Mouse (Mus musculus): ENCODE data around the gene Rwdd2b.
A peak's percentile ranks its signal among the peaks of the same experiment; 100 is the strongest.

Rwdd2b gene

GRCm38 (mm10) chr16:87440184-87440686 lies at the start of gene Rwdd2b:
TSS of gene Rwdd2b (minus strand) at chr16:87440573.
- peak; percentile 92 for DNase-seq (ENCODE audit: low read depth, low spot score)

DNA sequence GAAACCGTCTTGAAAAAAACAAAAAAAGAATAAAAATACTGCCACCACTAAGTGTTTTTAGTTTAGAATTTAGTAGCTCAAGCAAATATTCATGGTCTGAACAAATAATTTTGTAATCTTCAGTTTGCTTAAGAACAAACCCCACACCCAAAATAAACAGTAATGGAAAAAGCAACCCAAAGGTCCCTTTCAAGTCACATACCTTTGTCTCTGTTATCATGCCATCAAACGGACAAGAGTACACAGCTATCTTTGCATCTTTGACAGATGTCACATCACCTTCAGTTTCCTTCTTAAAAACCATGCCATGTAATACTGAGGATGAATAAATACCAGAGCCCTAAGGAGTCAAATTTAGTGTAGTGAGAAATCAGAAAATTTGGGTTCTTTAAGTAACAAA lies 48.2 kb upstream of the Rwdd2b start:
- DNase-seq (ENCODE audit: low read depth, low spot score) = no peak

- DNase-seq (ENCODE audit: low read depth, low spot score) = no peak
These were observed 46.4 kb upstream of the Rwdd2b start for GRCm38 (mm10) chr16:87486739-87487138.

DNA sequence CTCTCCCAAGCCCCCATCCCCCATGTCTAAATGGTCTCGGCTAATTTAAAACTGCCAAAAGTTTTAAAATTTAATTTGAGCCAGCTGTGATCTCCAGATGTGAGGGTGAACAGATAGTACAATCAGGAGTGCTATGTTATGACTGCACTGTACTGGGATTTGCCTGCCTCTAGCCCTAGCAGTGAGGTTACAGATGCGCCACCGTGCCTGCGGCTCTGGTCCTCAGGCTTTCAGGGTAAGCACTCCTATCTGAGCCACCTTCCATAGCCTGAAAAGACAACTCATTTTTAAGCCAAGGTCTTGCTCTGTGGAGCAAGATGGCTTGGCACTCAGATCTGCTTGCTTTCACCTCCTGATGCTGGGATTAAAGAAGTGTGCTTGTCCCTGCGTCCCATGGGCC lies 44.0 kb upstream of the Rwdd2b start:
- DNase-seq (ENCODE audit: low read depth, low spot score) = no peak

DNA sequence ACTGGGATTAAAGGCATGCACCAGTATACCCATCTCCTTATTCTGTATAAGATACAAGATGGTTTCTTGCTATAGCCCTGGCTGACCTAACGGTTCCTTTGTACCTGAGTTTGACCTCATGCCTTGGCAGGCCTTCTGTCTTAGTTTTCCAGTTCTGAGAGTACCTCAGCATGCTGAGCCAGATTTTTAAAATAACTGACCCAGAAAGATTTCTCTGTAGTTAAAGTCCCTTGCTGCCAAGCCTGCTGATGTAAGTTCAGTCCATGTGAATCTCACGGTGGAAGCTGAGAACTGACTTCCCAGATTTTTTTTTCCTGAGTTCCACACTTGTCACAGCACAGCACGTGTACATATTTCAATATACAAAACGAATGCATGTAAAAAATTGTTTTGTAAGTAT lies 30.2 kb upstream of the Rwdd2b start:
- DNase-seq (ENCODE audit: low read depth, low spot score) = no peak

- no peak for DNase-seq (ENCODE audit: low read depth, low spot score)
These were observed 18.4 kb upstream of the Rwdd2b start for GRCm38 (mm10) chr16:87458752-87459151.

- DNase-seq (ENCODE audit: low read depth, low spot score) = peak; percentile 24
These were observed 14.8 kb upstream of the Rwdd2b start for GRCm38 (mm10) chr16:87455180-87455611.

- DNase-seq (ENCODE audit: low read depth, low spot score) = peak; percentile 87
These were observed 14.2 kb upstream of the Rwdd2b start, which contains the start of gene Usp16 for GRCm38 (mm10) chr16:87454419-87455179. TSS of gene Usp16 (plus strand) at chr16:87454703.

DNA sequence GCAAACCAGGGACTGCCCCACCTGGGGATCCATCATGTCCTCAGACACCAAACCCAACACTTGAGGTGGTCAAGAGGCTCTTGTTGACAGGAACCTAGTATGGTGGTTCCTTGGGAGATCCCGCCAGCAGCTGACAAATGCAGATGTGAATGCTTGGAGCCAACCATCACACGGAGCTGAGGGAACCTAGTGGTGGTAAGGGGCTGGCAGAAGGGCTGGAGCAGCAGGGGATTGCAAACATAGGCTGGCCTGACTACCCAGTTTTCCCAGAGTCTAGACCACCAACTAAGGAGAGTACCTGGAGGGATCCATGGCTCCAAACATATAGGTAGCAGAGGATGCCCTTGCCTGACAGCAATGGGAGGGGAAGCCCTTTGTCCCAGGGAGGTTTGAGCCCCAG lies 12.9 kb upstream of the Rwdd2b start:
- DNase-seq (ENCODE audit: low read depth, low spot score) = no peak

- DNase-seq (ENCODE audit: low read depth, low spot score) = no peak
These were observed 5.2 kb upstream of the Rwdd2b start for GRCm38 (mm10) chr16:87445528-87445927.

GRCm38 (mm10) chr16:87445110-87445509 lies 4.7 kb upstream of the Rwdd2b start:
- DNase-seq (ENCODE audit: low read depth, low spot score) = no peak

DNA sequence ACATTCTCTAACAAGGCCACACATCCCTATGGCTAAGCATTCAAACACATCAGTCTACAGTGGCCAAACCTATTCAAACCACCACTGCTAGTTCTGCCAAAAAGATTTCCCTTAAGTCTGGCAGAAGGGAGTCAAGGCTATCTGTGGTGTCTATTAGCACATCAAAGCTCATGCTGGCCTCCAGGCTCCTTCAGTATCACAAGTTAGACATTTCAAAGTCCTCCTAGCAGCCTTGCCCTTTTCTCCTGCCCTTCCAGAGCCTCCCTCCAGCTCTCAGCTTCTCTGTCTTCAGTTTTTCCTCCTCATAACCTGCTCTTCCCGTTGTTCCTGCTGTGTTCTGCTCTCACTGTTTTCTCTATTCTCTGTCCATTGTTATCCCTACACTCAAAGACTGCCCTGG lies 3.7 kb upstream of the Rwdd2b start:
- no peak for DNase-seq (ENCODE audit: low read depth, low spot score)

GRCm38 (mm10) chr16:87443245-87443644 lies 2.9 kb upstream of the Rwdd2b start:
- DNase-seq (ENCODE audit: low read depth, low spot score) = no peak

DNA sequence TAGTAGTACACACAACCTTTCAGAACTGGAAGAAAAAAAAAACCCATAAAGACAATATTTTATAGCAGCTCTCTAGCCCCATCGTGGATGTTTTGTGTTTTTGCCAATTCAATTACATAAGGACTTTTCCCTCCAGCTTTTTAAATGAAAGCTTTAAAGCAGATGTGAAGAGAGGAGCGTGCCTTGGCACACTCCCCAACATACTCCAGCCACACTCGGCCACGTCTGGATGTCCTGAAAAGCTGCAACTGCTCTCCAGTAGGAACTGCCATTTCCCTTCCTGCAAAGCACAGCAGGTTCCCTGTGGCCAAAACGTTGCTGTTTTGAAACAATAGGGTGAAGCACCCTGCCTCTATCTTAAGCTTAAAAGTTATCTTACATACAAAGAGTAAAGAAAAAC lies 1.9 kb upstream of the Rwdd2b start:
- DNase-seq (ENCODE audit: low read depth, low spot score) = no peak

DNA sequence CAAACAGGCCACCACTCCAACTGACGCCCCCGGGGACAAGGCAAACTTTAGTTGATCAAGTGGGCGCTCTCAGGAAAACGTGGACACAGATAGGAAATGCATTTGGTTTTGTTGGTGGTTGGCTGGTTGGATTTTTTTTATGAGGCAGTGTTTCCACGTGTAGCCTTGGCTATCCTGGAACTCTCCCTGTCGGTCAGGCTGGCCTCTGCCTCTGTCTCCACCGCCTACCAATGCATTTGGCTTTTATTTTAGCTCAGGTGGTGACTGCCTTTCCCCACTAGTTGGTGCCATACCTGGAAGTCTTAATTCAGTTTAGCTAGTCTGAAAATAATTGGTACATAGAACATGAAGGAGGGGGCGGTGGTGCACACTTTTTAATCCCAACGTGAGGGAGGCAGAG lies 716 bp upstream of the Rwdd2b start:
- no peak for DNase-seq (ENCODE audit: low read depth, low spot score)

DNA sequence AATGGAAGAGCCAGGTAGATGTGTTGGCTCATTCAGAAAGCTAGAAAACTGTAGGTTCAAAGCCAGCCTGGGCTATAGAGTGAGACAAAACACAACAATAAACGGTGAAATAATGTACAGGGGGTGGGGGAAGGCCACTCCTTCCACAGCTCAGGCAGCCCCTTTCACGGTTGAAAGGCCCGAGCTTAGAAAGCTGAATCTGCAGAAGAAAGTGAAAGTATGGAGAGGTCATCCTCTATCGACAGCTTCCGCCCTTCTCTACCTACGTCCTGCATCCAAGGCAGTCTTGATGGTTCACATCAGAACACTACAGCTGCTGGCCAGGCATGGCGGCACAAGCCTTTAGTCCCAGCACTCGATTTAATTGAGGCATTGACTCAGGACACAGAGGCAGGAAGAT lies 1.7 kb downstream of the Rwdd2b start:
- DNase-seq (ENCODE audit: low read depth, low spot score) = no peak

GRCm38 (mm10) chr16:87437096-87437495 lies 3.3 kb downstream of the Rwdd2b start:
- DNase-seq (ENCODE audit: low read depth, low spot score) = no peak

DNA sequence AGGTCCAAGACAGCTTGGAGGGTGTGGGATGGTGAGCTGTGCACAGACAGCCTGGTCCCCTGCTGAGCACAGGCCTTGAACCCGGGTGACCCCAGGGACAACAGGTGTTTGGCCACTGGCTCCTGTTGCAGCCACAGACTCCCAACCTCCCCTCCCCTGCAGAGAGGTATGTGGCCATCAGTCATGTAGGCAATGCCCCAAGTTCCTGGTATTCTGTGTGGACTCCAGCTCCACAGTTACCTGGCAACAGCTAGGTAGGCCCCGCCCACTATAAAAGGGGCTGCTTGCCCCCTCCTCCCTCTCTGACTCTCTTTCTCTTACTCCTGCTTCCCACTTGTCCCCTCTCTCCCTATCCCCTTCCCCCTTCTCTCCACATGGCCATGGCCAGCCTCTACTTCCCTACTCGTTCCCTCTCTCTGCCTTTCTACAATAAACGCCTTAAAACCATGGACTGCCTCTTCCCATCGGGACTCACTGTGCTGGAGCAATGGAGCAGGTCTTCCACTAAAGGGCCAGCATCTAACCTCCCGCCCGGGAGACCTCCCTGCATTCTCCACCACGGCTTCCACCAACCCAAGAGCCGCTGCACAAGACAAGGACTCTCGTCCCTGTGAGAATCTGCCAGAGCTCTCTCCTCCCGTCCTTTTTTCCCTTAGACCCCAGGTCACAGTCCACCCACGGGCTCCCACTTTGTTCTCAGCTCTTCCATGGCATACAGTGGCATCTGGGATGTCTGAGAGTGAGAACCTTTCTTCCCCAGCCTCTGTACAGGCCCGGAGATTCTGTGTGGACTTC lies 4.8 kb downstream of the Rwdd2b start:
- no peak for DNase-seq (ENCODE audit: low read depth, low spot score)

- no peak for DNase-seq (ENCODE audit: low read depth, low spot score)
These were observed 5.4 kb downstream of the Rwdd2b start for GRCm38 (mm10) chr16:87434946-87435345.

DNA sequence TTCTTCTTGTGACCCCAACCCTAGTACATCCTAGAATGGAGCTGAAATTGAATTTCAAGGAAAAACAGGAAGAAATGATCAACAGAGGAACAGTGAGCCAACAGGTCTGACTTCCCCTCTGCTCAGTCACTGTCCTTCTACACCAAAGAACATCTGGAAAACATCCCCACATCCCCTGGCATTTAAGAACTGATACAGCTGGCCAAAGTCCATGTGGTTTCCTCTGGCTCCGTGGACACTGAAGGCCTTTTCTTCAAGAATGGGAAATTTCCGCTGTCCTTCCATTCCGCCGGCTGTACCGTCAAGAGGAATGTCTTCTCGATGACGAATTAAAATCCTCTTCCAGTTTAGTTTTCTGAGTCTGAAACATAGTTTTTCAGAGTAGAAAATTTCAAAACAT lies 6.1 kb downstream of the Rwdd2b start:
- DNase-seq (ENCODE audit: low read depth, low spot score) = no peak

DNA sequence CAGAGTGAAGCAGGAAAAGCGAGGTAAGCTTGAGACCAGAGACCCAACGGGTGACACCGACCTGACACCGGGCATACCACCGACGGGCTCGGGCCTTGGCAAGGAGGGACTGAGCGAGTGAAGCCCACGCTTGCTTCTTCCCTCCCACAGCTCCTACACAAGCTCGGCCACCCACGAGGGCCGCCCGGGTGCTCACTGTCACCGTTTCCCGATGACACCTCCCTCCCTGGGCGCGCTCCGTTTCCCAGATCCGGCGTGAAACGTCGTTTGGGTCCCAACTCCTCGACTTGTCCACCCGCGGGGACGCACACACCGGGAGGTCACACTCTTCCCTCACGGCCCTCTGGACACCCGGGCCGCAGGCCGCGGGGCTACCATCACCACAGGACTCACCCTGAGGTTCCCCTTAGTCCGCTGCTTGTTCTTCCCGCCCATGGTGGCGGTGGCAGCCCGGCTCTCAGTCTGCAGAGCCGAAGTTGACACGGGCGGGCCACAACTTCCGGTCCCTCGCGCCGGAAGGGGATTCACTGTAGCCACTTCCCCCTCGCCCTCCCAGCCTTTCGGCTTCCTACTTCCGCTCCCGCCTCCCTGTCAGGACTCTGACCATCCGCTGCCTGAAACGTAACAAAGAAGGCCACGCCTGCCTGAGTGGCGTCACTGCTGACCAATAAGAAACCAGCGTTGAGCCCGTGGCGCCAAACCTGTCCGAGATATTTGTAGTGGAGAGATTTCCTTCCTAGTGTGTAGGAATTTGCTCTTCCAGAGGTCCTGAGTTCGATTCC lies 8.1 kb downstream of the Rwdd2b start, which contains the start of gene Ltn1:
Ltn1 (minus strand) TSS at position 580 of the 782 bp plus-strand sequence.
- DNase-seq (ENCODE audit: low read depth, low spot score) = peak; percentile 100

DNA sequence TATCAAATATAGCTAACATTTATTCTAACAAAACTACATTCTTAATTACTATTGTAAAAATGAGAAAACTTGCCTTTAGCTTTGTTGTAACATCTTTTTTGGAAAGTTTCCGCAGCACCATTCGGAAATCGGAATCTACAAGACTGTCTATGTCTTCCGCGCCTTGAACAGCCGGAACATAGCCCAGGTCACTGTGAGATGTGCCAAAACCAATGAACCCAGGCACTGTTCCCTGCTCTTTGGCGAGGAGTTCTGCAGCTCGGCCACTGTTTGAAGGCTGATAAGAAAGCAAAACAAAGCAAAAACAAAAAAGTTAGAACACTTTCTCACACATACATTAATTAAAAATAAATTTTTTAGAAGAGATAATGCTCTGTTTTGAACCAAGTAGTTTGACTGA lies 12.9 kb downstream of the Rwdd2b start:
- no peak for DNase-seq (ENCODE audit: low read depth, low spot score)
